Mouse (Mus musculus): ENCODE results near the gene Tshz2. TPM values are rescaled to one million over a fixed set of nuclear protein-coding genes. Genes with fewer than 3 reads are reported as not detected.
A peak's percentile ranks its signal among the peaks of the same experiment; 100 is the strongest.

Tshz2 gene
- polyA plus RNA-seq, 1 experiment from 2014 or later: 5.4 TPM

DNA sequence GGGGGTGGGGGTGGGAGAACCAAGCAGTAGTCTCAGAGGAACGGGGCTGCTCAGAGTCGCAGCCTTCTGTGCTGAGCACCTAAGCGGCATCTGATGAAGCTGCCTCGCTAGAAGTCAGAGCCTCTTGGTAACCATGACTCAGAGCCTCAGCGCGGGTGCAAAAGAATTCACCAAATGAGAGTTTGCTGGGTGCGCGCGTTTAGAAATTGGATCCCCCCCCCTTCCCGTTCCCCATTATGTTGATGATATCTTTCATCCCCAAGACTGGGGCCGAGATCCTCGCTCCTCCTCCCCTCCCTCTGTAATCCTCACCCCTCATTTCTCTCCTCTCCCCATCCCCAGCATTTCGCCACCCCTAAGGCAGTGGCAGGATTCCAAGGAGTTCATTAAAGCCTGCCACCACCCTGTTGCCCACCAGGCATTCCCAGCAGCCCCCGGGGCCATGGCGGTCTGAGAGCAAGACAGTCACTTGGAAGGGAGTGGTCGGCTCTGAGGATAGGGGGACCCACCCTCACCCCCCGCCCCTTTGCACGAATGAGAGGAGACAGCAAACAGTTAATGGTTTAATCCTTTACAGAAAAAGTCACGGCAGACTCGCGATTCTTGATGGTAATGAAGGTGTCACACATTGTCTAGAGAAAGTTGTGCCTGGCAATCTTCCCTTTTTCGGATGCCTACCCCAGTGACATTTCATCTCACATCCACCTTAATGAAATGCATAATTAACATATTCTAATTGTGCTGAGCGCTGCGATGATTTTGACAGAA, 328.8 kb downstream of the Tshz2 start:
- Histone ChIP-seq H3K4me2 (peak overlapping the region; percentile 43), H3K36me3 (ENCODE audit: control insufficient read depth, insufficient read depth, low read length) (no peaks in the 10 kb centered on the region), H3K27me3 (replicated peaks; ENCODE audit: control insufficient read depth, insufficient read depth, low read length) (0 out of 2 replicates have a peak, but pooled peaks cover 2% of the 10 kb centered on the region), H3K9me3 (ENCODE audit: control insufficient read depth, low read length) (no peaks in the 10 kb centered on the region), H3K27ac (ENCODE audit: low read depth, low read length) (no peak overlapping the region), H3K9ac (ENCODE audit: low read depth, low read length) (no peak overlapping the region), H3K4me3 (ENCODE audit: low read depth, low read length) (0 out of 2 replicates have a peak overlapping the region, but pooled peaks have one; percentile 5), H3K4me1 (replicated peaks; ENCODE audit: control insufficient read depth, insufficient read depth, low read length) (no peaks in the 10 kb centered on the region; the same call in 1 of the 2 replicates)
- DNase-seq (ENCODE audit: low spot score) (no peak), ATAC-seq (replicated peaks; ENCODE audit: low FRiP score) (no peak)
- 26% methylated on average over 24 of the region's 24 CpGs for WGBS

DNA sequence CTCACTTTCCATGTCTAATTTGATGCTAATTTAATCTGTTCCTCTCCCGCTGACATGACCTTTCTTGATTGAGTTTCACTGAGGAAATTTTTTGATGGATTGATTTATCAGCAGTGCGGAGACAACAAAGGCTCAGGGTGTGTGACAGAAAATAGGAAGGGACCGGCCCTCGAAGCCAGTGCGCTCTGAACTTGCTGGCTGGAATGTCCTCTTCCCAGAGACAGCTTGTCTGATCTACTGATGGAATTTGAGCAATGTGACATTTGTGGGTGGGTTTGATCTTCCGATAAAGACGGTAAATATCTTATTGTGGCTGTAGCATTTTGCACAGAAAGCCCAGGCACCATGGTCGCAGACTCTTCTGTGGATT, 329.4 kb downstream of the Tshz2 start:
- DNase-seq (ENCODE audit: low spot score) (no peak), ATAC-seq (replicated peaks; ENCODE audit: low FRiP score) (no peak)
- 49% methylated on average over 8 of the region's 8 CpGs for WGBS
- Histone ChIP-seq H3K27me3 (replicated peaks; ENCODE audit: control insufficient read depth, insufficient read depth, low read length) (0 out of 2 replicates have a peak, but pooled peaks cover 2% of the 10 kb centered on the region), H3K9me3 (ENCODE audit: control insufficient read depth, low read length) (no peaks in the 10 kb centered on the region), H3K4me2 (no peak overlapping the region), H3K9ac (ENCODE audit: low read depth, low read length) (no peak overlapping the region), H3K4me3 (ENCODE audit: low read depth, low read length) (no peak overlapping the region), H3K4me1 (replicated peaks; ENCODE audit: control insufficient read depth, insufficient read depth, low read length) (no peaks in the 10 kb centered on the region; the same call in 1 of the 2 replicates), H3K27ac (ENCODE audit: low read depth, low read length) (no peak overlapping the region), H3K36me3 (ENCODE audit: control insufficient read depth, insufficient read depth, low read length) (no peaks in the 10 kb centered on the region)

DNA sequence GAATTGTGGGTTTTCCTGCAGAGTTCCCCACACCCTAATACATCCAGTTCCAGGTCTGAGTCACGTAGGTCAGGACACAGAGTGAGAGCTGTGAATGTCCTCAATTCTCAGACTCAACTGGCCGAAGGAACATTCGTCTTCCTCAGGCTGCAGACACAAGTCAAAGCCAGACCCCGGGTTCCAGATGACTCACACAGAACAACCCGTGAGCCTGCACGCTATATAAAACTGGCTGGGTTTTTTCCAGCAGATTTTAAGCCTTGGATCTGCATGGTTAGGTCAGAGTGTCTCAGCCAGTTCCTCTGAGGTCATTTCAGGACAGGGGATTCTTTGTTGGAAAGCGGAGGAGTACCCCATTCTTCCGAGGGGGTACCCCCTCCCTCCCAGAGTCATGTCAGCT, 330.0 kb downstream of the Tshz2 start:
- H3K27me3 ChIP-seq (replicated peaks; ENCODE audit: control insufficient read depth, insufficient read depth, low read length): 0 out of 2 replicates have a peak, but pooled peaks cover 2% of the 10 kb centered on the region
- H3K9me3 ChIP-seq (ENCODE audit: control insufficient read depth, low read length): no peaks in the 10 kb centered on the region; the same call in 1 of the 2 replicates
- H3K4me3 ChIP-seq (ENCODE audit: low read depth, low read length): no peak overlapping the region
- H3K9ac ChIP-seq (ENCODE audit: low read depth, low read length): no peak overlapping the region
- no peaks in the 10 kb centered on the region for H3K36me3 ChIP-seq (ENCODE audit: control insufficient read depth, insufficient read depth, low read length)
- H3K4me2 ChIP-seq: no peak overlapping the region
- H3K4me1 ChIP-seq (replicated peaks; ENCODE audit: control insufficient read depth, insufficient read depth, low read length): no peaks in the 10 kb centered on the region; the same call in 1 of the 2 replicates
- ATAC-seq (replicated peaks; ENCODE audit: low FRiP score) (no peak), DNase-seq (ENCODE audit: low spot score) (no peak)
- H3K27ac ChIP-seq (ENCODE audit: low read depth, low read length): no peak overlapping the region
- WGBS: 65% methylated on average over 8 of the region's 8 CpGs

DNA sequence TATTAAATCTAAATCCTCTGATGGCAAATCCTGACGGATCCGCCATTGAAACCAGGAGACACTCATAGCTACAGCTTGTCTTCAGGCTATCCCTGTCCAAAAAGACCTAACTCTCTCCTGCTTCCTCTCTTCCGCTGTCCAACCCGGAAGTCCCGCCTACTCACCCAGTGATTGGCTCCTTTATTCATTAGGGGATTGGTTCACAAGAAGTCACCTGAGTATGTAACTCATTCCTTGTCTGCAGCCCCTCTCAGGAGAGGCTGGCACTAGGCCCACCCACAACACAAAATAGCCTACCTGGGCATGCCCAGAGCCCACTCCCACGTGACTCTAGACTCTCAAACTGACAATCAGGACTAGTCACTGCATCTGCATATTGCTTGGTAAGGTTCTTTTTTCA, 337.7 kb downstream of the Tshz2 start:
- Histone ChIP-seq H3K27me3 (replicated peaks; ENCODE audit: control insufficient read depth, insufficient read depth, low read length) (no peaks in the 10 kb centered on the region), H3K9me3 (ENCODE audit: control insufficient read depth, low read length) (peaks cover 3% of the 10 kb centered on the region; the same call in 1 of the 2 replicates), H3K27ac (ENCODE audit: low read depth, low read length) (no peak overlapping the region), H3K4me2 (no peak overlapping the region), H3K4me3 (ENCODE audit: low read depth, low read length) (no peak overlapping the region), H3K36me3 (ENCODE audit: control insufficient read depth, insufficient read depth, low read length) (no peaks in the 10 kb centered on the region), H3K9ac (ENCODE audit: low read depth, low read length) (no peak overlapping the region), H3K4me1 (replicated peaks; ENCODE audit: control insufficient read depth, insufficient read depth, low read length) (no peaks in the 10 kb centered on the region)
- WGBS: 90% methylated on average over 6 of the region's 6 CpGs
- ATAC-seq (replicated peaks; ENCODE audit: low FRiP score): no peak
- no peak for DNase-seq (ENCODE audit: low spot score)

DNA sequence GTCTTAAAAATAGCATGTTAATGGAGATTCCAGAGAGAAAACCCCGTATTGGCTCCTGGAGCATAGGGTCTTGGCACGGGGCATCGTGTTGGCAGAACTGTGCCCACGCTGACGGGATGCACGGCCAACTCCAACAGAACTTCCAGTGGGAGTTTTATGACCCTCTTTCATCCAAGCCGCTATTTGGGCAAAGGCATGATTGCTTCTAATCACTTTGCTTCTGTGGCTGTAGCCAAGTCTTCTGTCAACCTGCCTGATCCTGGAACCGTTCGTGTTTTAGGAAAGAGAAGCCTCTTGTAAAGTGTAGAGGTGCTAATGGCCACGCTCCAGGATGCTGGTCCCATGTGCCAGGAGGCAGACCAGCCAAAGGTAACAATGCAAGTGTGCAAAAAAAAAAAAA, 350.1 kb downstream of the Tshz2 start:
- DNase-seq (ENCODE audit: low spot score) (no peak), ATAC-seq (replicated peaks; ENCODE audit: low FRiP score) (no peak)
- Histone ChIP-seq H3K9ac (ENCODE audit: low read depth, low read length) (no peak overlapping the region), H3K27me3 (replicated peaks; ENCODE audit: control insufficient read depth, insufficient read depth, low read length) (no peaks in the 10 kb centered on the region), H3K36me3 (ENCODE audit: control insufficient read depth, insufficient read depth, low read length) (no peaks in the 10 kb centered on the region), H3K27ac (ENCODE audit: low read depth, low read length) (no peak overlapping the region), H3K4me2 (no peak overlapping the region), H3K4me1 (replicated peaks; ENCODE audit: control insufficient read depth, insufficient read depth, low read length) (no peaks in the 10 kb centered on the region), H3K9me3 (ENCODE audit: control insufficient read depth, low read length) (no peaks in the 10 kb centered on the region), H3K4me3 (ENCODE audit: low read depth, low read length) (no peak overlapping the region)
- WGBS: 90% methylated on average over 10 of the region's 10 CpGs

DNA sequence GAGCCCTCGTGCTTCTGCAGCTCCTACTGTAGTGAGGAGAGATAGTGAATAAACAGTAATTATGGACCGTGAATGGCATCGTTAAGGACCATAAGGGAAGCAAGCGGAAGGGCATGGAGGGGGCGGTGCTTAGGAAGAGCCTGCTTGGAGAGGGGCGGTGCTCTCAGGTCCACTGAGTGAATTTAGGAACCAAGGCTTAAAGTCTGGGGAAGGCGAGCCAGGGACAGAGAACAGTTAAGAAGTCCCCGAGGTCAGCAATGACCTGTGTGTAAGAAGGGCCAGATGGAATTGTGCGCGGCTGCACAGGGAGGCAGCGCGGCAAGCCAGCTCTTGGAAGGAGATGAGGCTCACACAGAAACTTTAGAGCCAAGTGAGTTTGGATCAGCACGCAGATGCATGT, 354.4 kb downstream of the Tshz2 start:
- DNase-seq (ENCODE audit: low spot score) (no peak), ATAC-seq (replicated peaks; ENCODE audit: low FRiP score) (no peak)
- Histone ChIP-seq H3K4me1 (replicated peaks; ENCODE audit: control insufficient read depth, insufficient read depth, low read length) (no peaks in the 10 kb centered on the region), H3K9ac (ENCODE audit: low read depth, low read length) (no peak overlapping the region), H3K27ac (ENCODE audit: low read depth, low read length) (no peak overlapping the region), H3K27me3 (replicated peaks; ENCODE audit: control insufficient read depth, insufficient read depth, low read length) (no peaks in the 10 kb centered on the region), H3K4me3 (ENCODE audit: low read depth, low read length) (no peak overlapping the region), H3K9me3 (ENCODE audit: control insufficient read depth, low read length) (no peaks in the 10 kb centered on the region), H3K4me2 (0 out of 2 replicates have a peak overlapping the region, but pooled peaks have one; percentile 23), H3K36me3 (ENCODE audit: control insufficient read depth, insufficient read depth, low read length) (no peaks in the 10 kb centered on the region)
- 56% methylated on average over 13 of the region's 13 CpGs for WGBS

DNA sequence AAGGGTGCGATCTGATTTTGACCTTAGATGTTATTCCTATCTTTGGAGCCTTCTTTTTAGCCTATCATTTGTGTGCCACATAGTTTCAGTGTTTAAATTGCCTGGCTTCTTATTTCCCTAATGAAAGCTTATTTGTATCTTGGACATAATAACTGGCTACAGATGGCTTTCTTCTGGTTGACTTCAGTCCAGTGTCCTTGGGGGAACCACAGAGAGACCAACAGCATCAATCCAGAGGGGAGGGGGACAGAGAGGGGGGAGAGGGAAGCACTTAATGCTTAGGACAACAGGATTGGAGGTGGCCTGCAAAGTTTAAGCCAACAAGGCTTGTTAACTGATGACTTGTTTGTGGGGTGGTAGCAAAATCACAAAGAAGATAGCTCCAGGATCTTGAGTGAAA, 356.4 kb downstream of the Tshz2 start:
- 100% methylated on average over 1 of the region's 1 CpGs for WGBS
- Histone ChIP-seq H3K27ac (ENCODE audit: low read depth, low read length) (no peak overlapping the region), H3K27me3 (replicated peaks; ENCODE audit: control insufficient read depth, insufficient read depth, low read length) (no peaks in the 10 kb centered on the region), H3K9ac (ENCODE audit: low read depth, low read length) (no peak overlapping the region), H3K4me2 (no peak overlapping the region), H3K9me3 (ENCODE audit: control insufficient read depth, low read length) (no peaks in the 10 kb centered on the region), H3K4me1 (replicated peaks; ENCODE audit: control insufficient read depth, insufficient read depth, low read length) (no peaks in the 10 kb centered on the region), H3K4me3 (ENCODE audit: low read depth, low read length) (no peak overlapping the region), H3K36me3 (ENCODE audit: control insufficient read depth, insufficient read depth, low read length) (no peaks in the 10 kb centered on the region)
- DNase-seq (ENCODE audit: low spot score) (no peak), ATAC-seq (replicated peaks; ENCODE audit: low FRiP score) (no peak)

DNA sequence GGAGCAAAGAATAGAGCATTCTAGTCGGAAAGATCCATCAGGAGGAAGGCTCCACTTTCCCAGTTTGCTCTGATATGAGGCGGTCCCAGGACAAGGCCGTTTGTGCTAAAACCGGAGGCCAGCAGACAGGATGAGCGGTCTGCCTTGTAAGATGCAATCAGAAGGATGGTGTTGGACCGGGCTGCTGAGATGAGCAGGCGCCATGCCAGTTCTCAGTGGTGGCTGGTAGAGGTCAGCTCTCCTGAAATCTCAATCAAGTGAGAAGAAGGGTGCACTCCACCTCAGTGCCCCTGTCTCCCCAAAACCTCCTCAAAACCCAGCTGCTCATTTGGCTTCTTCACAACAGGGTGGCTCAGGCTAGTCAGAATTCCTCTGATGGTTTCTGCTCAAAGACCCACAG, 358.2 kb downstream of the Tshz2 start:
- no peaks in the 10 kb centered on the region; the same call in 1 of the 2 replicates for H3K27me3 ChIP-seq (replicated peaks; ENCODE audit: control insufficient read depth, insufficient read depth, low read length)
- no peaks in the 10 kb centered on the region for H3K36me3 ChIP-seq (ENCODE audit: control insufficient read depth, insufficient read depth, low read length)
- DNase-seq (ENCODE audit: low spot score) (no peak), ATAC-seq (replicated peaks; ENCODE audit: low FRiP score) (no peak)
- no peaks in the 10 kb centered on the region for H3K9me3 ChIP-seq (ENCODE audit: control insufficient read depth, low read length)
- WGBS: 85% methylated on average over 7 of the region's 7 CpGs
- H3K27ac ChIP-seq (ENCODE audit: low read depth, low read length): no peak overlapping the region
- no peak overlapping the region for H3K9ac ChIP-seq (ENCODE audit: low read depth, low read length)
- H3K4me3 ChIP-seq (ENCODE audit: low read depth, low read length): no peak overlapping the region
- peaks cover 6% of the 10 kb centered on the region for H3K4me1 ChIP-seq (replicated peaks; ENCODE audit: control insufficient read depth, insufficient read depth, low read length)
- no peak overlapping the region for H3K4me2 ChIP-seq

DNA sequence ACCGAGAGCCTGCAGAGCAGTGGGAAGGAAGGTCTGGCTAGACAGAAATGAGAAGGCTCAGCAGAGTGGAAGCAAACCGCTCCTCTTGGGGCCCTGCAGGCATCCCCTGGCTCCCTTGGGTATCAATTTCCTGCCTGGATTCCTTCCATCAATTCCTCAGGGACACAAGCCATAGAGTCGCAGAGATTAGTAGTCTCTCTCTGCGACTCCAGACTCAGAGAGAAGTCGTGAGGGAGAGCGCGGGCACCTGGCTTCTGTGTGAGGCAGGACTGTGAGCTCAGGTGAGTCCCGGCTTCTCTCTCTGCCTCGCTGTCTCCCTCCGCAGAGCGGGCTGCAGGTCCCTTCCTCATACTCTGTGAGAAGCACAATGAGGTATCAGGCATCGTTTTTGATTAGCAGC, 363.2 kb downstream of the Tshz2 start:
- Histone ChIP-seq H3K4me1 (replicated peaks; ENCODE audit: control insufficient read depth, insufficient read depth, low read length) (peaks cover 10% of the 10 kb centered on the region), H3K9me3 (ENCODE audit: control insufficient read depth, low read length) (no peaks in the 10 kb centered on the region), H3K27ac (ENCODE audit: low read depth, low read length) (no peak overlapping the region), H3K27me3 (replicated peaks; ENCODE audit: control insufficient read depth, insufficient read depth, low read length) (no peaks in the 10 kb centered on the region; the same call in 1 of the 2 replicates), H3K36me3 (ENCODE audit: control insufficient read depth, insufficient read depth, low read length) (no peaks in the 10 kb centered on the region), H3K4me3 (ENCODE audit: low read depth, low read length) (no peak overlapping the region), H3K9ac (ENCODE audit: low read depth, low read length) (no peak overlapping the region), H3K4me2 (peak overlapping the region; percentile 28)
- WGBS: 35% methylated on average over 12 of the region's 12 CpGs
- DNase-seq (ENCODE audit: low spot score) (no peak), ATAC-seq (replicated peaks; ENCODE audit: low FRiP score) (no peak)
